Mouse (Mus musculus) right cerebral cortex, postnatal 25 days (tissue): ENCODE measurements at regions not wholly inside any gene's neighbourhood (a gene's known extent, or its start where the extent isn't known, plus 50 kb on each side); places are given as distances from the start of the nearest gene placed in this dataset.

ENCODE experiments used
- DNase-seq: peaks from one replicate; pipeline ENCODE4 v3.0.0; 2022

DNA sequence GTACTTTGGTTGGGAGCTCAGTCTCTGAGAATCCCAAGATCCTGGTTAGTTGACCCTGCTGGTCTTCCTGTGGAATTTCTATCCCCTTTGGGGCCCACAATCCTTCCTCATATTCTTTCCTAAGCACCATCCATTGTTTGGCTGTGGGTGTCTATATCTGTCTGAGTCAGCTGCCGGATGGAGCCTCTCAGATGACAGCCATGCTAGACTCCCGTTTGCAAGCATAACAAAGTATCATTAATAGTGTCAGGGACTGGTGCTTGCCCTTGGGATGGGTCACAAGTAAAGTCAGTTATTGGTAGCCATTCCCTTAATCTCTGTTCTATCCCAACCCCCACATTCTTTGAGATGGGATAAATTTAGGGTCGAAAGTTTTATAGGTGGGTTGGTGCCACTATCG lies 382.1 kb upstream of the Pou3f3 start:
- DNase-seq = no peak

- DNase-seq = no peak
Observed at GRCm38 (mm10) chr1:42351884-42352283, 343.7 kb upstream of the Pou3f3 start.

- no peak for DNase-seq
Observed at GRCm38 (mm10) chr1:42352389-42352788, 343.2 kb upstream of the Pou3f3 start.

DNA sequence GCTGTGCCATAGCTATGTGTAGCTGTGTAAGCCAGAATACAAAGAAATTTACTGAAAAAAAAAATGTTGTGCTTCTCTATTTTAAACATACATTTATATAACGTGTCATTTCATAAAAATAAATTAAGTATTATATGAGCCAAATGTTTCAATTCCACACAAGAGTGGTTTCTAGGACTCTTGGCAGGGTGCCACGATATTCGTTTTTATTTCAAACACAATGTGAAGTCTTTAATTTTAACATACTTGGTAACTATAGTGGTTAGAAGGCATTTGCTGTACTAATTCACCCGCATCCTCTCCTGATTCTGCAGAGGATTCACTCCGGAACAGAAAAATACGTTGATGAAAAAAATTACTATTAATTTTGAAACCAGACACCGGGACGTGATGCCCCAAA lies 342.5 kb upstream of the Pou3f3 start:
- no peak for DNase-seq

DNA sequence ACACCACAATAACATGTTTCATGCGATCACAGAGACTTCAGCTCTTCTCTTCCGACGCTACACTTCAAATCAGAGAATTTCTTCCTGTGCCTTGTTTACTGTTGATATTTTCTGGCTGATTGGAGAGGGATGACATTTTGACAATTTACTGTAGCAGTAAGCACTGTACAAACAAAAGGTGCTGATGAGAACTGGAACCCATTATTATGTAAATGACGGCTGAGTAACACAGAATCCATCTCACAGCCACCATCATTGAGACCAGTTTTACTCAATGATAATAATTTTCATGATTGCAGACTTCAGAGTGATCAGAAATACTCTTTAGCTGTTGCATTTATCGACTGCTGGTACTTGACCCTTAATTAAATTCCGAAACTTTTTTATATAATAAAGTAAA lies 341.5 kb upstream of the Pou3f3 start:
- no peak for DNase-seq

GRCm38 (mm10) chr1:42362438-42362837 lies 333.1 kb upstream of the Pou3f3 start:
- no peak for DNase-seq

DNA sequence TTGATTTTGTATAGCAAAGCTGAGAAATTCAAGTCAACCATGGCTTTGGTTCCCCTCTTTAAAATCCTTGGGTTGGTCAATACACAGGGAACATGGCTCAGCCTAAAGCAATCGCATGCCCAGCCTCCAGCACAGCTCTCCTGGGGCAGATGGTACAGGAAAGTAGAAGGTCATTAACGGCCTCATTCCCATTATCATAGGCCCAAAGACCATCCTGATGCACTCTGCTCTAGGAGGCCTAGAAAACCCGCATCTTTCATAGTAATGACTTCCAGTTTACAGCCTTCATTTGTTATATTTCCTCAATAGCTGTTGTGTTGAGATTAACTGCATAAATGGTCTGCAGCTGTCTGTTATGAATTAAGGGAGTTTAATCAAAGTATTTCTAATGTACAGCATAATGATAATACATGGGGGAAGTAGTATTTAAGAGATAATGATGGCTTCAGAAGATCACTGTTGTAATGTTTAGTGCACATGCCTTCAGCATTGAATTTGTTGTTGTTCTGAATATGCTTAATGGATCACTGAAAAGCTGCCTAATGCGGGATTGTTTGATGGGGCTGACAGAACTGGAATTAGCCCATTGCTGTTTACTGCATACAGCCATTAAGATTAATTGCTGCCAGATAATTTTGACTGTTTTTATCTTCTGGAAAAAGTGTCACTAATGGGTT lies 329.8 kb upstream of the Pou3f3 start:
- DNase-seq = no peak

- no peak for DNase-seq
Observed at GRCm38 (mm10) chr1:42387919-42388684, 307.5 kb upstream of the Pou3f3 start.

DNA sequence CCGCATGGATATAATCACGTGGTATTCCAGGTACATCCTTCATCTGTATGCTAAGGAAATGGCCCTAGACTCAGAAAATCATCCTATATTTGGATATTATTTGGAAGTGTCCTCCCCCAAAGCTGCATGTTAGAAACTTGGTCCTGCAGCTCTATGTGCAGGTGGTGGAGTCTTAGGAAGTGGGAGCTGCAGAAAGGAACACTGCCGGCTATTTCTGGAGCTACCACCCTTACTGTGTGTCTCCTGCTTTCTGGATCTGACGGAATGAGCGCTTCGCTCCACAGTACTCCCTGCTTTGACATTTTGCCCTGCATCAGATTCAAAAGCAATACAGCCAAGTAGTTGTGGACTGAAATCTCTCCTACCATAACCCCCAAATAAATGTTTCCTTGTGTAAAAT lies 306.8 kb upstream of the Pou3f3 start:
- DNase-seq = no peak

- DNase-seq = no peak
Observed at GRCm38 (mm10) chr1:42395651-42396260, 299.8 kb upstream of the Pou3f3 start.

- DNase-seq = no peak
Observed at GRCm38 (mm10) chr1:42398461-42399154, 297.0 kb upstream of the Pou3f3 start.

DNA sequence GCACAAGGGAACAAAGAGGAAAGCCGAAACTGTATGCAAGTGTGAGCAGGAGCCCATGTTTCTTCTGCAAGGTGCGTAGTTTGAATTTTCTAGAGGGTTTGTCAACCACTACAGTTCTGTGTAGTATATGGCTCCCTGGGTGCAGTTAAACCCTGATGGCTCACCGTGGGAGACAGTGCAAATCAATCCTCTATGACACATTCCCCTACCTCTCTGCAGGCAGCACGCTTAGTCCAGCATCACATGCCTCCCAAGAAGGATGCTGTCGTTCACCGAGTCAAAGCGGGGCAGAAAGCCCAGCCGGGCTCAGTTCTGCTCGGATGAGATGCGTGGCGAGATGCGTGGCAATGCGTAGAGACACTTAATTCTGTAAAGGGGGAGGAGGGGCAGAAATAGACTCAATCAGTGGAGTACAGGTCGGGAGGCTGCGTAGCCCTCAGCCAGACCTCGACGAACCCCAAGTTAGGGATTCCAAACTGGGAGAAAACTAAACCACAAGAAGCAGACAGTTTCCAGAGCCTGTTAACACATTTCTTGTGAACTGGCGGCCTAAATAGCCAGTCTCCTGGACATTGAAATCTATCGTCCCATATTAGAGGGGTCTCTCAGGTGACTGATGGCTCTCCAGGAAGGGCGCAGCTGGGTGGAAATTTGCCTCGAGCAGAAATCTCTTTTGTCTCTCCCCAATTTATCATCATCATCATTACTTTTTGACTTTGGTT lies 279.6 kb upstream of the Pou3f3 start:
- DNase-seq = no peak

GRCm38 (mm10) chr1:42416539-42417218 lies 278.9 kb upstream of the Pou3f3 start:
- no peak for DNase-seq

DNA sequence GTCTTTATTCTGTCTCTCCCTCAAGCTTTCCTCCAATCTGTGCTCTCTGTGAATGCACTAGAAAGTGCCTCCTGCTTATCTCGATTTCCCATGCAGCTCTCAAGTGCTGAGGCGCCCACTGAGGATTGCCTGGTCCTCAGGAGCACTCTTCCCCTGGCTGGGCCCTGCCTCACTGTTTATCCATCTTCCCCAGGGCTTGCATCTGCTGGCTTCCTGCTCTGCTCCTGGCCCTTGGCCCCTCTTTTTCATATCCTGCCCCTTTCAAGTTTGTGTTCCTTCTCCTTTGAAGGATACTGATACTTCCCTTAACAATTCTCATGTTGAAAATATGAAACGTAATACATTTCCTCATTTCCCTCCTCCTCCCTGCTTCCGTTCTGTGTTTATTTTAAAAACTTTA lies 277.8 kb upstream of the Pou3f3 start:
- DNase-seq = no peak

- no peak for DNase-seq
Observed at GRCm38 (mm10) chr1:42418233-42418632, 277.3 kb upstream of the Pou3f3 start.

- no peak for DNase-seq
Observed at GRCm38 (mm10) chr1:42436366-42436998, 259.1 kb upstream of the Pou3f3 start.

DNA sequence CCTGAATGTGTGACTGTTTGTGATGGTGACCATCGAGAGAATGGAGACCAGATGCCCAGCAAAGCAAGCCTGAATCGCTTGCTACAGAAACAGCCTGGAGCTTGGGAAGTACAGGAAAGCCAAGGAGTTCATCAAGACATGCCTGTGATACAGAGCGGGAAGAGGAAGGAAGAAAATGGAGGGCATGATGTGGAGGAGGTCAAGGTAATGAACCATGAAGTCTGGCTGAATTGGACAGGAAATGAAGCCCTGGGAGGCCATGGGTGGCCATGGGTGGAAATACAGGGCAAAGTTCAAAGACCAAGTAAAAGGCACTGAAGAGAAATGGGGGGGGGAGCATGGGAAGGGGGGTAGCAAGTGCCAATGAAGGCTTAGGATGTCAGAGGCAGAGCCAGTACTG lies 227.2 kb upstream of the Pou3f3 start:
- no peak for DNase-seq

GRCm38 (mm10) chr1:42471846-42472494 lies 223.6 kb upstream of the Pou3f3 start:
- DNase-seq = no peak

DNA sequence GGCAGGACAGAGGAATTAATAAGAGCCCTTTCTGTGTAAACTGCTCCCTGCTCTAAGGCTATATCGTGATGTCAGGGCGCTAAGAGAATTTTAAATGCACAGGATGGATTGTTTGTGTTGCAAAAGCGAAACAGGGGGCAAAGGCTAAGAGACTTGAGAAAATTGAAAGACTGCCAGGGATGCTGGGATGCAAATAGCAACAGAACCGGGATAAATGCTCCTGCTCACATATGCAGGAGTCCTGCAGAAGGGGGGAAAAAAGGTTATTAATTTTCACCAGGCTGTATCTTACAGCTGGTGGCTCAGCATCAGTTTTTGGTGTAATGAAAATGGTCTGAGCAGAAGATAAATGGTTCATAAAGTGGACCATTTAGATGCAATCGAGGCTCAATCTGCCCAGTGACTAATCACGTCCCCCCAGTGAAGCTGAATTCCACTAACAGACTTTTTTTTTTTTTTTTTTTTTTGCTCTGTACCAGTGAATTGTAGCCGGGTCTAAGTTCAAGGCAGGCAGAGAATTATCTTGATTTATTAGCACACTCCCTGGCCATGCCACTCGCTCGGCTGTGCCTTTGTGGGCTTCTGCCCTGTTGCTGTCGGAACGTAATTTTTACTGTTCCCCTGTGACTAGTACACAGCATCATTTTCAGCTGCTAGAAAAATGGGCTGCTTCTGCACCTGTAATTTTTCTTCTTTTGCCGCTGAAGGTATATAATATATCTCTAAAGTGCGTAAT lies 222.9 kb upstream of the Pou3f3 start:
- no peak for DNase-seq

GRCm38 (mm10) chr1:42474197-42474596 lies 221.4 kb upstream of the Pou3f3 start:
- DNase-seq = no peak

- DNase-seq = no peak
Observed at GRCm38 (mm10) chr1:42474831-42475230, 220.7 kb upstream of the Pou3f3 start.
